Mouse (Mus musculus) CH12.LX (cell line): ENCODE measurements at regions not wholly inside any gene's neighbourhood (a gene's known extent, or its start where the extent isn't known, plus 50 kb on each side); places are given as distances from the start of the nearest gene placed in this dataset.

Source experiments
- DNase-seq: peaks from one replicate; pipeline ENCODE4 v3.0.0-alpha.2; 2013; ENCODE audit errors: extremely low read depth
- H3K27ac ChIP-seq: 2 replicates; pipeline ENCODE4 v1.5.1; 2012; ENCODE audit warnings: low read depth, mild to moderate bottlenecking, control low read depth, moderate library complexity; ENCODE audit not compliant: insufficient read depth
- H3K27me3 ChIP-seq: replicated peaks from 2 replicates; pipeline ENCODE3; 2012; ENCODE audit warnings: inconsistent platforms
- H3K36me3 ChIP-seq, 2 experiments: replicated peaks in 1 of 2; 2 replicates each; pipeline versions ENCODE3 to v1.6.1; 2012; ENCODE audit warnings: inconsistent platforms in 1 of 2, low read length in 1 of 2, mild to moderate bottlenecking in 1 of 2, mixed read lengths in 1 of 2, moderate library complexity in 1 of 2; ENCODE audit not compliant: control insufficient read depth in 1 of 2, insufficient read depth in 1 of 2
- H3K4me1 ChIP-seq, 2 experiments: 2 replicates each; pipeline ENCODE4 v1.6.1; 2012; ENCODE audit warnings: inconsistent platforms in 1 of 2, moderate library complexity in 1 of 2; ENCODE audit not compliant: insufficient read depth in 2 of 2, control insufficient read depth in 1 of 2
- H3K4me2 ChIP-seq: 2 replicates; pipeline ENCODE4 v1.6.1; 2012; ENCODE audit warnings: low read depth, mild to moderate bottlenecking, control low read depth; ENCODE audit not compliant: poor library complexity, insufficient read depth, severe bottlenecking
- H3K4me3 ChIP-seq, 3 experiments: fragments of 150-350 bp in 1 of 3; sonication (generic) in 1 of 3; replicated peaks in 1 of 3; 2 replicates each; pipeline versions ENCODE3 to v1.5.1; 2011 to 2012; ENCODE audit warnings: low read depth in 2 of 3, low read length in 2 of 3, mild to moderate bottlenecking in 2 of 3, moderate library complexity in 2 of 3, control low read depth in 1 of 3, improper control_type of control experiment in 1 of 3, inconsistent platforms in 1 of 3, mixed read lengths in 1 of 3; ENCODE audit not compliant: poor library complexity in 1 of 3
- H3K79me2 ChIP-seq: replicated peaks from 2 replicates; pipeline ENCODE4 v1.6.1; 2012; ENCODE audit warnings: mild to moderate bottlenecking, moderate library complexity; ENCODE audit not compliant: control insufficient read depth, poor library complexity, insufficient read depth, severe bottlenecking; ENCODE audit errors: extremely low read depth
- H3K9ac ChIP-seq: 2 replicates; pipeline ENCODE4 v1.6.1; 2012; ENCODE audit warnings: low read depth, mild to moderate bottlenecking, control low read depth, moderate library complexity; ENCODE audit not compliant: insufficient read depth
- H3K9me3 ChIP-seq: replicated peaks from 2 replicates; pipeline ENCODE3; 2012; ENCODE audit warnings: low read length, inconsistent platforms, mixed read lengths
- CHD1 ChIP-seq: IDR thresholded peaks from 2 replicates; pipeline ENCODE4 v1.6.1; 2012; ENCODE audit warnings: low read depth, low read length, improper control_type of control experiment, inconsistent platforms
- E2F4 ChIP-seq: IDR thresholded peaks from 2 replicates; pipeline ENCODE4 v1.6.1; 2011; ENCODE audit warnings: low read depth, low read length, improper control_type of control experiment; ENCODE audit not compliant: insufficient replicate concordance
- EP300 ChIP-seq: IDR thresholded peaks from 2 replicates; pipeline ENCODE4 v1.6.1; 2011; ENCODE audit warnings: low read length, improper control_type of control experiment
- ETS1 ChIP-seq: conservative IDR thresholded peaks from 2 replicates; pipeline ENCODE4 v1.6.1; 2012; ENCODE audit warnings: low read depth, mild to moderate bottlenecking, inconsistent platforms, low read length, improper control_type of control experiment, moderate library complexity
- JUND ChIP-seq: conservative IDR thresholded peaks from 2 replicates; pipeline ENCODE4 v1.6.1; 2011; ENCODE audit warnings: low read depth, low read length, improper control_type of control experiment
- MAZ ChIP-seq: IDR thresholded peaks from 2 replicates; pipeline ENCODE4 v1.6.1; 2012; ENCODE audit warnings: low read depth, mild to moderate bottlenecking, inconsistent platforms, low read length, improper control_type of control experiment, moderate library complexity
- NELFE ChIP-seq: IDR thresholded peaks from 2 replicates; pipeline ENCODE4 v1.6.1; 2011; ENCODE audit warnings: low read depth, low read length, improper control_type of control experiment
- NRF1 ChIP-seq: IDR thresholded peaks from 2 replicates; pipeline ENCODE4 v1.6.1; 2014; ENCODE audit warnings: low read depth, mild to moderate bottlenecking, inconsistent platforms, low read length, improper control_type of control experiment, moderate library complexity
- POLR2AphosphoS2 ChIP-seq: IDR thresholded peaks from 2 replicates; pipeline ENCODE4 v1.6.1; 2011; ENCODE audit warnings: low read depth, low read length, improper control_type of control experiment
- RAD21 ChIP-seq: IDR thresholded peaks from 2 replicates; pipeline ENCODE4 v1.6.1; 2011; ENCODE audit warnings: low read depth, mild to moderate bottlenecking, low read length, improper control_type of control experiment, moderate library complexity
- RCOR1 ChIP-seq: conservative IDR thresholded peaks from 2 replicates; pipeline ENCODE4 v1.6.1; 2012; ENCODE audit warnings: low read depth, mild to moderate bottlenecking, inconsistent platforms, low read length, improper control_type of control experiment
- SMC3 ChIP-seq: IDR thresholded peaks from 2 replicates; pipeline ENCODE4 v1.6.1; 2011; ENCODE audit warnings: low read depth, low read length, improper control_type of control experiment
- UBTF ChIP-seq: IDR thresholded peaks from 2 replicates; pipeline ENCODE4 v1.6.1; 2012; ENCODE audit warnings: low read depth, mild to moderate bottlenecking, inconsistent platforms, low read length, improper control_type of control experiment, moderate library complexity
- USF1 ChIP-seq: IDR thresholded peaks from 2 replicates; pipeline ENCODE4 v1.6.1; 2014; ENCODE audit warnings: low read depth, mild to moderate bottlenecking, inconsistent platforms, low read length, improper control_type of control experiment
- USF2 ChIP-seq: conservative IDR thresholded peaks from 2 replicates; pipeline ENCODE4 v1.6.1; 2011; ENCODE audit warnings: low read depth, low read length, improper control_type of control experiment
- ZC3H11A ChIP-seq: IDR thresholded peaks from 2 replicates; pipeline ENCODE4 v1.6.1; 2012; ENCODE audit warnings: low read depth, mild to moderate bottlenecking, inconsistent platforms, low read length, improper control_type of control experiment
- dilution Hi-C: fragments of 300-500 bp; cut with MboI; formaldehyde crosslinking; loops from 2 replicates; pipeline ENCODE4 v1.14.3; 2020; ENCODE audit warnings: low sequenced_read_pairs; ENCODE audit not compliant: extremely low pct_unique_long_range_greater_than_20kb, extremely low pct_ligation_motif_present
- in situ Hi-C: fragments of 300-500 bp; cut with MboI; formaldehyde crosslinking; loops from 3 replicates; pipeline ENCODE4 v1.14.3; 2019; ENCODE audit warnings: low sequenced_read_pairs, low pct_ligation_motif_present, low pct_unique_long_range_greater_than_20kb, mixed read lengths

DNA sequence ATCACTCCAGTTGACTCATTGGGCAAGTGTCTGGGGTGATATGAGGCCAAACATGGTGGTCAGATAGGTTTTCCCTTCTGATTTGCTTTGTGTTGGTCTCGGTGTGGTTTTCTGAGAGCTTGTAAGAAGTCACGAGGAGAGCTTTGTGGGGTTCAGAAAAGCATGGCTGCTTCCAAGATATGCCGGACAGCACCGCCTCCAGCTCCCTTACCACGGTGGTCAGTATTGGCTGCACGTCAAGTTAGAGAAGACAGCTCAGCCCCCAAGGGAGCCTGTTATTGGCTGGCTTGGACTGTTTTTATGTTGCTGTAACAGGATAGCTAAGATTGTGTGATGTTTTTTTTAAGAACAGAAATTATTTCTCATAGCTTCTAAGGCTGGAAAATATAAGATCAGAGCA lies 154.7 kb upstream of the Kcnj16 start:
- dilution Hi-C loops: no loop called here

DNA sequence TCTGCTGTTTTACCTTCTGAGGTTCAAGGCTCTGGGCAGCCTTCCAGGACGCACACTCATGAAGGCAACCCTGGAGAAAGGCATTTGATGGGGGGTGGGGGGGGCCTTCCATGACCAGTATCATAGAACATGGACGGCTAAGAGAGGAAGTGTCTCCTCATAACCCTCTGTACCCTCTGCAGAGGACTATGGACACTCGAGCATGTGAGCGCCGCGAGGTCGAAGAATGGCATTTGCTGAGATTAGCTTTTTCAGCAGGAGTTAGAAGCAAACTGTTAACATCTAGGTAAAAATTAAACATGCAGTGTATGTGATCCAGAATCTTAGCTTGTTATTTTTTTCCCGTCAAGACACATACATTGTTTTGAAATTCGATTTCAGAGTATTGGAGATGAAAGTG lies 153.1 kb upstream of the Kcnj16 start:
- H3K4me1 ChIP-seq: no peaks in the 10 kb centered on the region
- no peak overlapping the region for H3K4me3 ChIP-seq
- no peaks in the 10 kb centered on the region for H3K27me3 ChIP-seq
- no peak for TF ChIP-seq JUND
- TF ChIP-seq USF2: no peak
- no peak for TF ChIP-seq UBTF
- TF ChIP-seq SMC3: no peak
- no peak for TF ChIP-seq NRF1
- no peak for TF ChIP-seq E2F4
- TF ChIP-seq MAZ: no peak
- TF ChIP-seq, all 38 proteins: peak for 0
- H3K9ac ChIP-seq: no peak overlapping the region
- H3K36me3 ChIP-seq: no peaks in the 10 kb centered on the region
- dilution Hi-C loops (no loop called here), in situ Hi-C loops (no loop called here)
- H3K9me3 ChIP-seq: peaks cover 2% of the 10 kb centered on the region
- no peak for DNase-seq
- H3K4me2 ChIP-seq: no peak overlapping the region
- no peak overlapping the region for H3K27ac ChIP-seq
- no peaks in the 10 kb centered on the region for H3K79me2 ChIP-seq

More for the DNA sequence above, 154.7 kb upstream of the Kcnj16 start:
- Histone ChIP-seq H3K9me3 (peaks cover 2% of the 10 kb centered on the region), H3K27ac (no peak overlapping the region), H3K4me3 (no peak overlapping the region), H3K4me1 (no peaks in the 10 kb centered on the region), H3K27me3 (no peaks in the 10 kb centered on the region), H3K79me2 (no peaks in the 10 kb centered on the region), H3K9ac (no peak overlapping the region), H3K4me2 (no peak overlapping the region), H3K36me3 (no peaks in the 10 kb centered on the region)
- in situ Hi-C loops: no loop called here
- no peak for TF ChIP-seq RAD21
- TF ChIP-seq NELFE: no peak
- TF ChIP-seq POLR2AphosphoS2: no peak
- no peak for TF ChIP-seq CHD1
- TF ChIP-seq EP300: no peak
- TF ChIP-seq ETS1: no peak
- no peak for TF ChIP-seq USF1
- TF ChIP-seq ZC3H11A: no peak
- no peak for TF ChIP-seq RCOR1
- no peak for DNase-seq
